Mouse (Mus musculus) c-Kit-negative CD71-positive TER-119-positive erythroid progenitor cells, embryonic 14.5 days (primary cell): ENCODE results near the gene Tlk2.
A peak's percentile ranks its signal among the peaks of the same experiment; 100 is the strongest.
"Not testable (repeated sequence)": the region's sequence is repeated elsewhere in the genome, so short reads cannot be mapped to it uniquely, and the experiment has no call there.

Experiments used
- DNase-seq: peaks from one replicate; pipeline ENCODE4 v3.0.0-alpha.2; 2013; ENCODE audit warnings: low read depth, low spot score

The Tlk2 gene

GRCm38 (mm10) chr11:105178516-105178915, at the start of gene Tlk2:
Tlk2 (plus strand) TSS chr11:105178807.
- no peak for DNase-seq

- DNase-seq = no peak
Measured at GRCm38 (mm10) chr11:105135692-105136091, 42.9 kb upstream of the Tlk2 start.

GRCm38 (mm10) chr11:105137255-105137654, 41.4 kb upstream of the Tlk2 start:
- not testable (repeated sequence) for DNase-seq

GRCm38 (mm10) chr11:105140512-105140911, 38.1 kb upstream of the Tlk2 start:
- DNase-seq = not testable (repeated sequence)

- DNase-seq = no peak
Measured at GRCm38 (mm10) chr11:105141115-105141514, 37.5 kb upstream of the Tlk2 start.

GRCm38 (mm10) chr11:105143564-105143963, 35.0 kb upstream of the Tlk2 start:
- DNase-seq = no peak

- DNase-seq = no peak
Measured at GRCm38 (mm10) chr11:105144084-105144483, 34.5 kb upstream of the Tlk2 start.

GRCm38 (mm10) chr11:105144508-105145210, 33.9 kb upstream of the Tlk2 start:
- DNase-seq = no peak

GRCm38 (mm10) chr11:105145211-105145610, 33.4 kb upstream of the Tlk2 start:
- no peak for DNase-seq

GRCm38 (mm10) chr11:105146593-105146992, 32.0 kb upstream of the Tlk2 start, which contains the start of gene Gm10842:
Gm10842 (plus strand) TSS chr11:105146893.
- no peak for DNase-seq

GRCm38 (mm10) chr11:105149353-105149752, 29.3 kb upstream of the Tlk2 start:
- DNase-seq = no peak

GRCm38 (mm10) chr11:105149766-105150165, 28.8 kb upstream of the Tlk2 start:
- no peak for DNase-seq

GRCm38 (mm10) chr11:105150691-105151090, 27.9 kb upstream of the Tlk2 start:
- no peak for DNase-seq

- no peak for DNase-seq
Measured at GRCm38 (mm10) chr11:105151226-105152016, 27.2 kb upstream of the Tlk2 start.

- no peak for DNase-seq
Measured at GRCm38 (mm10) chr11:105152017-105152300, 26.6 kb upstream of the Tlk2 start.

- peak; percentile 69 for DNase-seq
Measured at GRCm38 (mm10) chr11:105152357-105152899, 26.2 kb upstream of the Tlk2 start.

GRCm38 (mm10) chr11:105153068-105153833, 25.4 kb upstream of the Tlk2 start:
- DNase-seq = peak; percentile 70

GRCm38 (mm10) chr11:105155915-105156314, 22.7 kb upstream of the Tlk2 start:
- DNase-seq = no peak

GRCm38 (mm10) chr11:105156748-105157267, 21.8 kb upstream of the Tlk2 start:
- no peak for DNase-seq

- DNase-seq = no peak
Measured at GRCm38 (mm10) chr11:105158047-105158446, 20.6 kb upstream of the Tlk2 start.

- no peak for DNase-seq
Measured at GRCm38 (mm10) chr11:105159673-105160360, 18.8 kb upstream of the Tlk2 start.
